Mouse (Mus musculus): Measurements from ENCODE around the gene Lingo3.

DNA sequence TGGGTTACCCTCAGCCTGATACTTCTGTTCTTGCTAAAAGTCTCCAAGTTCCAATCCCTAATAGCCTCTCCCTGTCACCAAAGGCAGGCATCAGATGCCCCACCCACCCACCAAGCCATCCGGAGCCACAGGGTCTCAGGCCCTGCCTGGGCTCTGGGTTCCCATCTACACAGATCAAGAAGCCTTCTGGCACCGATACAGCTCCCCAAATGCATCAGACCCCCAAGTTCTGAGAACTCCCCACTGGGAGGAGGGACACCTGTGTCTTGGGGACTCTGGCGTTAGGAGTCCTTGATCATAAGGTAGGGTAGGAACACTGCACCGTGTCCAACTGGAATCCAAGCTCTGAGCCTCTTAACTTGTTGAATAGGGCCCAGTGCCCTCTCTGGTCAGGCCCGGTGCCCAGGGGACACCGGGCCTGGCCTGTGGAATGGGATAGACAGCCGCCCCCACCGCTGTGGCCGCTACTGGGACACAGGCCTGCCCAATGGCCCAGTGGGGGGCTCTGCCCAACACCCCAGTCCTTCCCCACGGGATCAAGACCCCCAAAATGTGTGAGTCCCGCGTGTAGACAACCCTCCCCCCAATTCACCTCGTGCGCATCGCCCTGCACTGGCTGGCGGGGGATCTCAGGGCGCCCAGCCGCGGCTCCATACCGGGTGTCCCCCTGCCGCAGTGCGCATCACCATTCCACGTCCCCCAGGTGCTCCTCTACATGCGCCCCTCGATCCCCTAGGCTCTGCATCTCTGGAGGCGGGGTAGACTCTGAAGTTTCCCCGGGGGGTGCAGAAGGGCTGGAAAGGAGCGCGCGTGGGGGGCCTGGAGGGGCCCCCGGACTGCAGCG lies 530 bp downstream of the Lingo3 start:
- TF ChIP-seq CTCF (IDR thresholded peaks at IDR 0.05; ENCODE audit: extremely low read depth, insufficient read depth, low read length) = no peak
- no peak for TF ChIP-seq POLR2A (IDR thresholded peaks at IDR 0.05; ENCODE audit: extremely low read depth, insufficient read depth, low read length)

Measured in cortical plate, adult 2 months (tissue).